Mouse (Mus musculus) small intestine, adult 2 months (tissue): ENCODE results near the gene Dppa3.

ENCODE experiments used
- CTCF ChIP-seq: fragments of 200-500 bp; IDR thresholded peaks from 2 replicates; pipeline ENCODE4 v1.5.1; 2012; ENCODE audit warnings: low read depth, mild to moderate bottlenecking, control low read depth, inconsistent platforms, low read length, moderate library complexity, mixed read lengths; ENCODE audit not compliant: insufficient replicate concordance, insufficient read length; ENCODE audit errors: extremely low read depth
- POLR2A ChIP-seq: fragments of 200-500 bp; IDR thresholded peaks from 2 replicates; pipeline ENCODE4 v1.6.1; 2012; ENCODE audit warnings: low read depth, mild to moderate bottlenecking, control low read depth, inconsistent platforms, low read length, moderate library complexity

DNA sequence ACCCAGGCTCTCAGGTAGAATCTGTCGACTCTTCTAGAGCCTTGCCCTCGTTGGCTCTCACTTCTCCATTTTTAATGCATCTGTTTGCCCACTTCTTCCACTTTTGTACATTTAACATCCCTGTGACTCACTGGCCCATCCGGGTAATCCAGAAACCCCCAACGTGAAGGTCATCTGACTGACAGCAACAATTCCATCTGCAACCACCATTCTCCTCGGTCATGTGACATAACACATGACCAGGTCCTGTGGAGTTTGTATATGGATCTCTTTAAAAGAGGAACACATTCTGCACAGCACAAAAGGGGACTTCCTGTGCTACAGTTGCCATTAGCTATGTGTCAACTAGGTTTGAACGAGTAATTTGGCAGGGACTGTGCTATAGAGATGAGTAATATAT is 28.1 kb downstream of the Dppa3 start:
- TF ChIP-seq POLR2A (no peak), CTCF (no peak)
